Mouse (Mus musculus): ENCODE measurements around the gene Raf1.

DNA sequence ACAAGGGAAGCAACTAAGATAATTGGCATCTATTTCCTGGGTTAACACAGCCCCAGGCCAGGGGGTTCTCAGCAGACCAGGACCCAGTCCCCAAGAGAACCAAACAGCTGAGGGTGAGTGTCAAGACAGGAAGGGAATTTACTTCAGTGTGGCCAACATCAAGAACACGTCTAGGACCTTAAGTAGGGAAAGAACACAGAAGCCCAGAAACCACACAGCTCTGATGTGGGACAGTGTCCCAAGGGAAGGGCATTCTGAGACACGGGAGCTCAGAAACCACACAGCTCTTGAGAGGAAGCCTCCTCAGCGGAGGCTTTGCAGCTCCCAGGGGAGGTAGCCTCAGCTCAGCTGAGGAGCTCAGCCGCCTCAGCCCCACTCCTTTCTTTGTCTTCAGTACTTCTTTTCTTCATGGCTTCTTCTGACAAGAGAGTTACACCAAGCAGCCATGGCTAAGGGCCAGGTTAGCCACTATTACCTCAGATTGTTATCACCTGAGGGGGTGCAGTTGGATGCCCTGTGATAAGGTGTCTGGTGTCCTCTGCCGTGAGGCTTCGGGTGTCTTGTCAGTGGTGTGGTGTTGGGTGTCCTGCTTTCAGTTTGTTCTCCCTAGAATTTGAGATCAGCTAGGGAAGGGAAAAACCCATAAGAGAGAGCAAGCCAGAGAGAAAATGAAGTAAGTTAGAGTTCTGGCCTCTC, 92.9 kb downstream of the Raf1 start:
- TF ChIP-seq CHD2 (IDR thresholded peaks at IDR 0.05; ENCODE audit: low read length) (no peak), GATA1 (IDR thresholded peaks at IDR 0.05; ENCODE audit: low read depth, low read length) (peak; percentile 79), ELF1 (IDR thresholded peaks at IDR 0.05; ENCODE audit: low read depth, low read length) (no peak), BHLHE40 (IDR thresholded peaks at IDR 0.05; ENCODE audit: borderline replicate concordance, low read depth, low read length) (no peak), HCFC1 (IDR thresholded peaks at IDR 0.05; ENCODE audit: low read depth, low read length) (no peak), USF1 (IDR thresholded peaks at IDR 0.05; ENCODE audit: low read depth, low read length) (no peak), CTCF (IDR thresholded peaks at IDR 0.05 in 2 of 3, conservative IDR thresholded peaks at IDR 0.05 in 1 of 3; ENCODE audit: control insufficient read depth in 1 of 3, insufficient read depth in 1 of 3, low read depth in 2 of 3, low read length in 3 of 3, poor library complexity in 1 of 3, severe bottlenecking in 1 of 3) (no peak), KAT2A (conservative IDR thresholded peaks at IDR 0.05; ENCODE audit: low read depth, low read length) (no peak), UBTF (IDR thresholded peaks at IDR 0.05; ENCODE audit: borderline replicate concordance, insufficient read depth, low read depth, low read length) (no peak), MYC (IDR thresholded peaks at IDR 0.05; ENCODE audit: low read depth, low read length) (no peak), NRF1 (IDR thresholded peaks at IDR 0.05; ENCODE audit: insufficient read depth, low read depth, low read length, poor library complexity, severe bottlenecking) (no peak)

Data from MEL (cell line).